Mouse (Mus musculus) neural tube, embryonic 11.5 days (tissue): ENCODE data around the gene Fhod1. TPM values are rescaled to one million over a fixed set of nuclear protein-coding genes. Genes with fewer than 3 reads are reported as not detected.

Experiments
- ATAC-seq: fragments of 200-750 bp; cut with Nextera tagmentation; 2 replicates; pipeline ENCODE4 v1.8.0; 2017; ENCODE audit warnings: moderate number of reproducible peaks, mild to moderate bottlenecking, moderate TSS enrichment, moderate library complexity; ENCODE audit not compliant: insufficient read depth, low FRiP score, low TSS enrichment
- DNase-seq: peaks from one replicate; pipeline ENCODE4 v3.0.0-alpha.2; 2015; ENCODE audit warnings: low spot score
- H3K27ac ChIP-seq: fragments of 300-500 bp; sonication (generic); 2 replicates; pipeline ENCODE4 v1.5.1; 2014; ENCODE audit warnings: low read depth, mild to moderate bottlenecking, low read length
- H3K27me3 ChIP-seq: fragments of 300-500 bp; sonication (generic); 2 replicates; pipeline ENCODE4 v1.6.1; 2014; ENCODE audit warnings: mild to moderate bottlenecking, low read length, mixed read lengths; ENCODE audit not compliant: control insufficient read depth, insufficient read depth
- H3K36me3 ChIP-seq: fragments of 300-500 bp; sonication (generic); 2 replicates; pipeline ENCODE4 v1.6.1; 2014; ENCODE audit warnings: mild to moderate bottlenecking, low read length, moderate library complexity, mixed read lengths; ENCODE audit not compliant: control insufficient read depth, insufficient read depth
- H3K4me1 ChIP-seq: fragments of 300-500 bp; sonication (generic); 2 replicates; pipeline ENCODE4 v1.6.1; 2014; ENCODE audit warnings: low read length, mixed read lengths; ENCODE audit not compliant: control insufficient read depth, insufficient read depth
- H3K4me2 ChIP-seq: fragments of 300-500 bp; sonication (generic); 2 replicates; pipeline ENCODE4 v1.6.1; 2014; ENCODE audit warnings: low read depth, mild to moderate bottlenecking, moderate library complexity
- H3K4me3 ChIP-seq: fragments of 300-500 bp; sonication (generic); 2 replicates; pipeline ENCODE4 v1.5.1; 2014; ENCODE audit warnings: low read depth, low read length
- H3K9ac ChIP-seq: fragments of 300-500 bp; sonication (generic); 2 replicates; pipeline ENCODE4 v1.6.1; 2014; ENCODE audit warnings: mild to moderate bottlenecking, low read length
- H3K9me3 ChIP-seq: fragments of 300-500 bp; sonication (generic); 2 replicates; pipeline ENCODE4 v1.6.1; 2016; ENCODE audit warnings: low read length; ENCODE audit not compliant: control insufficient read depth
- WGBS: fragments of 180-500 bp; shearing (Covaris S2); extraction: QIAGEN DNeasy Blood & Tissue Kit; methylation state at CpG from one replicate; pipeline ENCODE4 v1.1.7; 2014; 5-methylcytosine and 5-hydroxymethylcytosine counted together
- polyA plus RNA-seq: library from polyadenylated mRNA; unstranded; fragments of >200 nt; fragmentation: Nextera tagmentation; extraction: Ambion mirVana; gene quantifications from 2 replicates; pipeline ENCODE4 v1.2.1, GENCODE M21; 2014

Gene Fhod1
- polyA plus RNA-seq, 1 experiment from 2014 or later, result 1.8 TPM

- no peaks in the 10 kb centered on the region for H3K27me3 ChIP-seq
- peak overlapping the region; percentile 32; the same call in 1 of the 2 replicates for H3K4me2 ChIP-seq
- H3K9me3 ChIP-seq, result no peaks in the 10 kb centered on the region
- DNase-seq, result no peak
- H3K27ac ChIP-seq, result no peak overlapping the region
- peak; percentile 17 for ATAC-seq
- no peak overlapping the region for H3K4me3 ChIP-seq
- peaks cover 13% of the 10 kb centered on the region for H3K36me3 ChIP-seq
- WGBS, result 48% methylated on average over 5 of the region's 5 CpGs
- no peak overlapping the region; the same call in 1 of the 2 replicates for H3K9ac ChIP-seq
- H3K4me1 ChIP-seq, result peaks cover 8% of the 10 kb centered on the region; the same call in 1 of the 2 replicates
Measured at GRCm38 (mm10) chr8:105306146-105306691, 41.5 kb downstream of the Fhod1 start.

GRCm38 (mm10) chr8:105305211-105306145, 42.3 kb downstream of the Fhod1 start, which contains the start of gene Elmo3:
Gene Elmo3, plus strand, starts transcription at chr8:105305601.
- peak; percentile 53 for ATAC-seq
- DNase-seq, result peak; percentile 44
- WGBS, result 6% methylated on average over 28 of the region's 30 CpGs
- Histone ChIP-seq H3K4me2 (peak within 1 kb of the TSS; percentile 32), H3K4me3 (peak within 1 kb of the TSS; percentile 8; the same call in 1 of the 2 replicates), H3K9ac (peak within 1 kb of the TSS; percentile 39; the same call in 1 of the 2 replicates), H3K27ac (no peak within 1 kb of the TSS), H3K36me3 (peaks cover 17% of the 10 kb centered on the region), H3K9me3 (no peaks in the 10 kb centered on the region), H3K4me1 (peaks cover 8% of the 10 kb centered on the region; the same call in 1 of the 2 replicates), H3K27me3 (no peaks in the 10 kb centered on the region)

DNA sequence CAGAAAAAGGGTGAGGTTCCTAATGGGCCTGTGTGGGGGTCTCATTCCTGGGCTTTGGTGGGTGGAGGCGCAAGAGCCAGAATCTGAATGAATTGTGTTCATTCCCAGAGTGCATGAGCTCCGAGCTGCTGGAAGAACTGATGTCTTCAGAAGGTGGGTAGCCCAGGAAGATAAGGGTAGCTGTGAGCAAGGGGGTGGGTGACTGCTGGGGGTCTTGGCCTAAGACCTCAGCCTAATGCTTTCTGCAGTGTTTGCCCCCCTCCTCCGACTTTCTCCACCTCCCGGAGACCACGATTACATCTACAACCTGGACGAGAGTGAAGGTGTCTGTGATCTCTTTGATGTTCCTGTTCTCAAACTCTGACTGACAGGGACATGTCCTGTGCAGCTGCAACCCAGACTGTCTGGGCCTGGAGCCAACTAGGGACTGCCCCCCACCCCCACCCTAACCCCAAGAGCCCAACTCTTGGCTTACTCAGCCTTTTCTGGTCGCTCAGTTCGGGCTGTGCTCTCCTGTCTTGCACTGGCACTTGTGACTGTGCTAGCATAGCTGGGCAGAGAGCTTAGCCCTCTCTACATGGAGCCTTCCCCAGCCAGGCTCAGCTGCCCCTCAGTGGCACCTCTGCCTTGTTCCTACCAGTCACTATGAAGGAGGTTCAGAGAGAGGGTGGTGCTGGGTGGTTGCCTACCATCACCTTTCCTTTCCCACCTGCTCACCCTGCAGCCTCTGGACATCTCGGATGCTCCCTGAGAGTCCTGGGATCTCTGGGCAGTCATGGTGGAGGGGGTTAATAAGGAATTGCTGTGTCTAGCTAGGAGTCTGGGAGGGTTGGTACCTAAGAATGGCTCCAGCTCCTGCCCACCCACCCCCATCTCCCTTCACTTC, 43.2 kb downstream of the Fhod1 start:
- Histone ChIP-seq H3K9me3 (no peaks in the 10 kb centered on the region), H3K36me3 (peaks cover 20% of the 10 kb centered on the region), H3K4me3 (no peak overlapping the region), H3K9ac (no peak overlapping the region), H3K4me2 (no peak overlapping the region), H3K27me3 (no peaks in the 10 kb centered on the region), H3K4me1 (peaks cover 8% of the 10 kb centered on the region; the same call in 1 of the 2 replicates), H3K27ac (no peak overlapping the region)
- 86% methylated on average over 9 of the region's 9 CpGs for WGBS
- ATAC-seq, result 0 out of 2 replicates have a peak, but pooled peaks have one; percentile 6
- DNase-seq, result no peak

DNA sequence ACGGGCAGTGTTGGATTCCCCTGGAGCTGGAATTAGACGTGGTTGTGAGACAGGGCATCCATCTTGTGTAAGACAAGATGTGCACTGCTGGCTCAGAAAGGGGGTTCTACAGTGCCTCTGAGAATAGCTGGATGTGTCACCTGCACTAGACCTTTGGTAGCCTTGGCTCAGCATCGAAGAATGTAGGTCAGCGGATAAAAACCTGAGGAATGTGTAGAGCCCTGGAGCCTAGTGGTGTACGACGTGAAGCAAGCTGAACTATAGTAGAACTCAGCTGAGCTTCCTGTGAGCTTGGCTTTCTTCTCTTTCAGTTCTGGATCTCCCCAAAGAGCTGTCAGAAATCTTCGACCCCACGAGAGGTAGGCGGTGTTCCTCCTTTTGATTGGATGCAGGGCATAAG, 43.9 kb downstream of the Fhod1 start:
- DNase-seq, result no peak
- WGBS, result 89% methylated on average over 8 of the region's 9 CpGs
- Histone ChIP-seq H3K4me2 (no peak overlapping the region), H3K4me1 (peaks cover 9% of the 10 kb centered on the region), H3K9me3 (no peaks in the 10 kb centered on the region), H3K27me3 (no peaks in the 10 kb centered on the region), H3K27ac (no peak overlapping the region), H3K36me3 (peaks cover 17% of the 10 kb centered on the region), H3K4me3 (no peak overlapping the region), H3K9ac (no peak overlapping the region)
- ATAC-seq, result no peak

DNA sequence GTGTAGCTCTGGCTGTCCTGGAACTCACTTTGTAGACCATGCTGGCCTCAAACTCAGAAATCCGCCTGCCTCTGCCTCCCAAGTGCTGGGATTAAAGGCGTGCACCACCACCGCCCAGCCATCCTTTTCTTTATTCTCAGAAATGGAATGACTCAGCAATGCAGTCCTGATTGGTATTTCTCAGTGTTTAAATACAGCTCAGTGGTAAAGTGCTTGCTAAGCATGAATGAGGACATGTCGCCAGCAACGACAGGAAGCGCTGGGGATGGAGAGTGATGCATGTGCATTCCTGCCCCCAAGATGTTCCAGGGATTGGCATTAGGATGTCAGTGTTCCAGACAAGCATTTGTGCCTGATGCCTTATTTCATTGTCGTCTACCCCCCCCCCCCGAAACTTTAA, 44.4 kb downstream of the Fhod1 start:
- Histone ChIP-seq H3K9me3 (no peaks in the 10 kb centered on the region), H3K27ac (no peak overlapping the region), H3K4me2 (no peak overlapping the region), H3K27me3 (no peaks in the 10 kb centered on the region), H3K36me3 (peaks cover 14% of the 10 kb centered on the region), H3K4me3 (no peak overlapping the region), H3K9ac (no peak overlapping the region), H3K4me1 (peaks cover 14% of the 10 kb centered on the region)
- no peak for DNase-seq
- ATAC-seq, result no peak
- WGBS, result 89% methylated on average over 8 of the region's 8 CpGs

DNA sequence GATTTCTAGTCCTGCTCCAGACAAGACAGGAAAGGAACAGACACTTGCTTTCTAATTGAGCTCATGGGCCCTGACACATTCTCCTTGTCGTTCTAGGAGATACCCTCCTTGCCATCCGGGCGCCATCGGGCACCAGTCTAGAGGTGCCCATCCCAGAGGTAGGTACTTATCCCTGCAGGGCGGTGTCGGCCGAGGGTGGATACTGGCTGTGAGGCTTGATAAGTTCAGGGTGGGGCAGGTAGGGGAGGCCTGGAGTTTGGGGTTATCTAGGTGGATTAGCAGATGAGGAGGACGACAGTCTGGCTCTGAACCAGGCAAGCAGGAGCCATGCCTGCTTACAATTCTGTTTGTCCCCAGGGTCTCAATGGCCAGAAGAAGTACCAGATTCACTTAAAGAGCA, 47.8 kb downstream of the Fhod1 start:
- no peak for ATAC-seq
- no peaks in the 10 kb centered on the region for H3K9me3 ChIP-seq

DNA sequence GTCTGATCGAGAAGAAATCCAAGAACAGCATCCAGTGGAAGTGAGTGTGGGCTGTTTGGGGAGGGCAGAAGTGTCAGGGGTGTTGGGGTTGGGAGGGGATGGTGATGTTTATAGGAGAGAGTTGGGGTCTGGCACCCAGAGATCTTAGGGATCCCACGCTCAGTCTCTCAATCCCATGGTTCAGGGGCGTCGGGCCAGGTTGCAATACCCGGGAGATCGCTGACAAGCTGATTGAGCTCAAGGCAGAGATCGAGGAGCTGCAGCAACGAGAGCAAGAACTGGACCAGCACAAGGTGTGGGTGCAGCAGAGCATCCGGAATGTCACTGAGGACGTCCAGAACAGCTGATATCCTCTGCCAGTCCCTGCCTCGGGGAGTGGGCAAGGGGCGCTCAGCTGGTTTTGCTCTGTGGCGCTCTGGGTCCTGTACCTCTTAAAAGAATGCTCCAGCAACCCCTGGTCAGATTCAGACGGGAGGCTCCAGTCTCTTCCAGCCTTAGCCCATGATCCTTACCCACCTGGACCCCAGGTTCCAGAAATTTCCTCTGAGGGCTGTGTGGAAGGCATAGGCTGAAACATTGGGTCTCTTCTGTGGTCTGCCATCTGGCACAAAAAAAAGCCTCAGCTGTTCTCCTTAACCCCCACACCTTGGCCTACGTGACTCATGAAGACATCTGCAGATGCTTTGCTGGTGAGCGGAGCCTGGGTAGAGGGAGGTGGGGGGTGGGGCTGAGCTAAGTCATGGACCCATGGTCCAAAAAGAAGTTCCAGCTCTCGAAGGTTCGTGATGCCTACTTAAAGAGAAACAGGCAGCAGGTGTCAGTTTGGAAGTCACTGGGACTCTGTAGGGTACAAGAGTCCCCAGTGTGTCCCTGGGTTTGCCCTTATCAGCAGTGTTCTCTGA, 49.2 kb downstream of the Fhod1 start:
- Histone ChIP-seq H3K27me3 (no peaks in the 10 kb centered on the region), H3K4me3 (peak overlapping the region; percentile 97), H3K27ac (no peak overlapping the region), H3K9me3 (no peaks in the 10 kb centered on the region), H3K4me1 (peaks cover 9% of the 10 kb centered on the region), H3K36me3 (peaks cover 11% of the 10 kb centered on the region), H3K4me2 (peak overlapping the region; percentile 97), H3K9ac (peak overlapping the region; percentile 88)
- ATAC-seq (no peak), DNase-seq (no peak)
- WGBS, result 61% methylated on average over 18 of the region's 18 CpGs

More for the DNA sequence above, 47.8 kb downstream of the Fhod1 start:
- DNase-seq, result no peak
- Histone ChIP-seq H3K27me3 (no peaks in the 10 kb centered on the region), H3K4me2 (no peak overlapping the region), H3K27ac (no peak overlapping the region), H3K9ac (no peak overlapping the region), H3K4me3 (no peak overlapping the region), H3K36me3 (peaks cover 11% of the 10 kb centered on the region), H3K4me1 (peaks cover 9% of the 10 kb centered on the region)
- 94% methylated on average over 8 of the region's 8 CpGs for WGBS
